Mouse (Mus musculus) B cell, adult 67 days (primary cell): ENCODE measurements around the gene Fcrls. TPM values are rescaled to one million over a fixed set of nuclear protein-coding genes. Genes with fewer than 3 reads are reported as not detected.

ENCODE experiments used
- total RNA-seq, 2 experiments: library from RNA; stranded (reverse); gene quantifications; 4 replicates each; pipeline ENCODE4 v1.2.4; 2023

Gene Fcrls
- not detected for total RNA-seq

GRCm38 (mm10) chr3:87263436-87263835 lies at the start of gene Fcrls:
Gene Fcrls, minus strand, starts transcription at chr3:87263738.

Other genes with a start within 250 kb of the Fcrls start
- gene Kirrel, start 89.0 kb downstream of the Fcrls start, total RNA-seq: not detected
- 1 to 10 TPM in 1 of 2 experiments, under 1 TPM in 1; 0.80 to 1.6 TPM for gene Cd5l, start 94.1 kb upstream of the Fcrls start, total RNA-seq
- 100 to 1,000 TPM; 384 to 420 TPM for gene Fcrl1, start 112.6 kb upstream of the Fcrls start, total RNA-seq
- 10 to 100 TPM; 30.0 to 30.8 TPM for gene Fcrl5, start 172.0 kb upstream of the Fcrls start, total RNA-seq